Mouse (Mus musculus): ENCODE results near the gene Ddx50.

Gene Ddx50

GRCm38 (mm10) chr10:62650881-62651810 is at the start of gene Ddx50:
Gene Ddx50 (minus strand): TSS chr10:62651218.
- in situ Hi-C loops (cut with MboI, MseI): no loop called here

GRCm38 (mm10) chr10:62692771-62693170 is 41.8 kb upstream of the Ddx50 start:
- in situ Hi-C loops (cut with MboI, MseI): no loop called here

- in situ Hi-C loops (cut with MboI, MseI): no loop called here
Measured at GRCm38 (mm10) chr10:62692244-62692643, 41.2 kb upstream of the Ddx50 start.

GRCm38 (mm10) chr10:62687032-62687674 is 36.1 kb upstream of the Ddx50 start:
- in situ Hi-C loops (cut with MboI, MseI): no loop called here

GRCm38 (mm10) chr10:62683043-62683442 is 32.0 kb upstream of the Ddx50 start:
- in situ Hi-C loops (cut with MboI, MseI): no loop called here

- in situ Hi-C loops (cut with MboI, MseI): no loop called here
Measured at GRCm38 (mm10) chr10:62679833-62680232, 28.8 kb upstream of the Ddx50 start.

GRCm38 (mm10) chr10:62677329-62677728 is 26.3 kb upstream of the Ddx50 start:
- in situ Hi-C loops (cut with MboI, MseI): no loop called here

GRCm38 (mm10) chr10:62676196-62676595 is 25.2 kb upstream of the Ddx50 start:
- in situ Hi-C loops (cut with MboI, MseI): no loop called here

- in situ Hi-C loops (cut with MboI, MseI): no loop called here
Measured at GRCm38 (mm10) chr10:62672359-62672758, 21.3 kb upstream of the Ddx50 start.

GRCm38 (mm10) chr10:62669245-62669644 is 18.2 kb upstream of the Ddx50 start:
- in situ Hi-C loops (cut with MboI, MseI): no loop called here

GRCm38 (mm10) chr10:62668463-62668862 is 17.4 kb upstream of the Ddx50 start:
- in situ Hi-C loops (cut with MboI, MseI): no loop called here

- in situ Hi-C loops (cut with MboI, MseI): no loop called here
Measured at GRCm38 (mm10) chr10:62668043-62668442, 17.0 kb upstream of the Ddx50 start.

GRCm38 (mm10) chr10:62664963-62665590 is 14.1 kb upstream of the Ddx50 start:
- in situ Hi-C loops (cut with MboI, MseI): no loop called here

GRCm38 (mm10) chr10:62664171-62664570 is 13.2 kb upstream of the Ddx50 start:
- in situ Hi-C loops (cut with MboI, MseI): no loop called here

- in situ Hi-C loops (cut with MboI, MseI): no loop called here
Measured at GRCm38 (mm10) chr10:62656711-62657110, 5.7 kb upstream of the Ddx50 start.

GRCm38 (mm10) chr10:62651961-62652360 is 943 bp upstream of the Ddx50 start:
- in situ Hi-C loops (cut with MboI, MseI): no loop called here

- in situ Hi-C loops (cut with MboI, MseI): no loop called here
Measured at GRCm38 (mm10) chr10:62650358-62650782, 648 bp downstream of the Ddx50 start.

- in situ Hi-C loops (cut with MboI, MseI): no loop called here
Measured at GRCm38 (mm10) chr10:62604161-62604560, 46.9 kb downstream of the Ddx50 start.

- in situ Hi-C loops (cut with MboI, MseI): no loop called here
Measured at GRCm38 (mm10) chr10:62603233-62604030, 47.6 kb downstream of the Ddx50 start.

GRCm38 (mm10) chr10:62602177-62603040 is 48.6 kb downstream of the Ddx50 start, which contains the start of gene Ddx21:
Gene Ddx21 (minus strand): TSS chr10:62602281.
- in situ Hi-C loops (cut with MboI, MseI): no loop called here

GRCm38 (mm10) chr10:62601833-62602176 is 49.2 kb downstream of the Ddx50 start:
- in situ Hi-C loops (cut with MboI, MseI): no loop called here

Data from regulatory T cell (primary cell).